Mouse (Mus musculus) mature B cell (primary cell): ENCODE results near the gene Ubox5.
"Not testable (repeated sequence)": the region's sequence is repeated elsewhere in the genome, so short reads cannot be mapped to it uniquely, and the experiment has no call there.

ENCODE experiments used
- in situ Hi-C: fragments of 300-500 bp; cut with MboI; formaldehyde crosslinking; loops from 2 replicates; pipeline ENCODE4 v1.14.3; 2019

Ubox5 gene

DNA sequence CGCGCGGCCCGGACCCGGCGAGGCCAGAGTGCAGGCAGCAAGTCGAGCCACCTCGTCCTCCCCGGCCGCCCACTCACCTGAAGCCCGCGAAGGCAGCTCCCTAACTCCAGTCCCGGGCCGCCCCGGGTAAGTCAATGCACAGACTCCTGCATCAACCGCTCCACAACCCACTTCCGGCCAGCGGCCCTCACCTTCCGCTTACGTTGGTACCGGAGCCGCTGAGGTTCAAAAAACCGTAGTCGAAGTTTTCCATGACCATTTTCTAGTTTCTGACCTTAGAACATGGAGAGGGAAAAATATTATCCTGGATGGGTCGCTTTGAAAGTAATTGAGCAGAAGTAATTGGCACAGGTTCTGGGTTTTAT, at the start of gene Ubox5, which contains the start of gene Fastkd5:
Ubox5 (minus strand) TSS at position 200 of the 365 bp plus-strand sequence.
Fastkd5 (minus strand) TSS at position 189 of the 365 bp plus-strand sequence.
- in situ Hi-C loops, result no loop called here

DNA sequence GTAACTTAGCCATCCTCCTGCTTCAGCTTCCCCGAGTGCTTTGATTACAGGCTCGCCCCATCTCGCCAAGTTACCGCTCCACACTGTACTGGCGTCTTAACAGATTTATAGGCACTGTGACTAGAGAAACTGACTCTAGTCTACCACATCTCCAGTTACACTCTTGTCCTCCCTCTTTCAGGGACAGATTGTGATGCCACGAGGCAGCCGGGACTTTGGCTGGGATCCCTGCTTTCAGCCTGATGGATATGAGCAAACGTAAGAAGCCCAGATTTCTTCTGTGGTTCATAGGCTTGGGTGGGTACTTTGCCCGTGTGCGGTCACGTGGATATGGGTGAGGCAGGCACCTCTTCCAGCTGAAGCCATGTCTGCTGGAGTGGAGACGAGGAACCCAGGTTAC, 49.3 kb upstream of the Ubox5 start:
- in situ Hi-C loops, result no loop called here

DNA sequence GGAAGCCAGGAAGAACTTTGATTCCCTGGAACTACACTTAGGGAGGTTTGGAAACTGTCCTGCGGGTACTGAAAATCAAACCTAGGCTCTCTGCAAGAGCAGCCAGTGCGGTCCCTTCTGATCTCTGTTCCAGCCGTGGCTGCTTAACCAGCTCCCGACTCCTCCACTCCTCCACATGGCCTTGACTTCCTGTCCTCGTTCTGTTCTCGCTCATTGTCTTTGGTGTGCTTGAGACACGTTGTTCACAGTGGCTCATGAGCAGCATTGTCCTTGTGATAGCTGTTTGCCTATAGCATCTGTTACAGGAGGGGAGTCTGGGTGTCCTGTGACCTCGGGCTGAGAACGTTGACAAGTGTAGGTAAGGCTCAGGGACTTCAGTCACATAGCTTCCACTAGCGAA, 47.4 kb upstream of the Ubox5 start:
- in situ Hi-C loops, result no loop called here

DNA sequence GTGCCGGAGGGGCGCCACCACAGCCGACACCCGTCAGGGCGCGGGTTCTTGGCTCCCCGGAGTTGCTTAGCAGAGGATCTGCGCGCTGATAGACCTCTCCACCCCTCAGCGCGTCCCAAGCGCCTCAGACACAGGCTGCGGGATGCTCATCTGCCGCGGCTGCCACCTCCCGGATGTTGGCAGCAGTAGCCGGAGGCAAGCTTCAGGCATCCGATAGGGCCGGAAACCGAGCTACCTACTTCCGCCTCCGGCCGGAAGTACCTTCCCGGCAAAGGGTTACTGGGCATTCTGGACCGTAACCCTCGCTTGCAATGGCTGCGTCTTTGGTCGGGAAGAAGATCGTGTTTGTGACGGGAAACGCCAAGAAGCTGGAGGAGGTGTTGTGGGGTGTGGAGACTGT, 37.7 kb upstream of the Ubox5 start, which contains the start of gene Itpa:
Itpa (plus strand) TSS at position 52 of the 400 bp plus-strand sequence.
- in situ Hi-C loops, result loop anchor here (25.0 kb wide), 1 partner anchor 380 kb away; the partner anchor contains the start of genes Ebf4 and Idh3b

DNA sequence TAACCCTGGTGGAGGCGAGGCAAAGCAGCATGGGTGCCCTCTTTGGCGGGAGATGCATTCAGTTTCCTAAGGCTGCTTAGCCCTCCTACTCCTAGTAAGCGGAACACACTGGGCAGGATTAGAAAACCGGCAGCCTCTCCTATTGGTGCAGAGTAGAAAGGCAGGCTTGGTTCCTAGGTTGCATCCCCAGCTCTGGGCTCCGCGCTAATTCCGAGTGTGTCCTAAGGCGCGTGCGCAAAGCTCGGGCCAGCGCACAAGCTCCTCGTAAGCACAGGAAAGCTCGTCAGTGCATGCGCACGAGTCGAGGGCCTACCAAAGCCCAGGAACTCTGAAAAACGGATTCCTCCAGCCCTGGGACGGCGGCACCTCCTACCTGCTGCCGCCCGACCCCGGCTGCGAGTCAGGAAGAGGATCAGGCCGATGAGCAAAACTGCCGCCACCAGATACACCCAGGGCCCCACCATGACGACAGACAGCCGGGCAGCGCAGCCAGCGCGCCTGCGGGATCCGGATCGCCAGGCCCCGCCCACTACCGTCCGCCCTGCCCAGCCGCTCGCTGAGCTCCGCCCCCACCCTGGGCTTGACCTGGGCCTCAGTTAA, 34.4 kb upstream of the Ubox5 start, which contains the start of gene Ddrgk1:
Ddrgk1 (minus strand) TSS at position 558 of the 600 bp plus-strand sequence.
- in situ Hi-C loops, result loop anchor here (25.0 kb wide), 1 partner anchor 377 kb away; the partner anchor contains the start of genes Ebf4 and Idh3b

DNA sequence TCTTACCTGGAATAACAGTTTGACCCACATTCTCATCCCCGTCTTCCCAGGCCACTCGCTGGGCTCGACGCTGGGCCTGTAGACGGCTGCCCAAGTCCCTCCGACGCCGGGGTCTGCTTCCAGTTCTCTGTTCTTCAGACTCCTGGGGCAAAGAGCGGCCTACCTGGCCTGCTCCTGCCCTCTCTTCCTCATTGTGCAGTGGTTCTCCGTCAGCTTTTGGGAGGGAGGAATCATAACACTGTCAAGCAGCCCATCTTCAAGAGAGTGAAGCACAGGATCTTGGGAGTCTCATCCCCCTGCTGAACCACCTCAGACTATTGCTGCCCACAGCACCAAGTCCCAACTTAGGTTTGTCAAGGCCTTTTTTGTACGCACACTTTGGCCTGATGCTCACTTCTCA, 33.5 kb upstream of the Ubox5 start:
- in situ Hi-C loops, result loop anchor here (25.0 kb wide), 1 partner anchor 376 kb away; the partner anchor contains the start of genes Ebf4 and Idh3b

DNA sequence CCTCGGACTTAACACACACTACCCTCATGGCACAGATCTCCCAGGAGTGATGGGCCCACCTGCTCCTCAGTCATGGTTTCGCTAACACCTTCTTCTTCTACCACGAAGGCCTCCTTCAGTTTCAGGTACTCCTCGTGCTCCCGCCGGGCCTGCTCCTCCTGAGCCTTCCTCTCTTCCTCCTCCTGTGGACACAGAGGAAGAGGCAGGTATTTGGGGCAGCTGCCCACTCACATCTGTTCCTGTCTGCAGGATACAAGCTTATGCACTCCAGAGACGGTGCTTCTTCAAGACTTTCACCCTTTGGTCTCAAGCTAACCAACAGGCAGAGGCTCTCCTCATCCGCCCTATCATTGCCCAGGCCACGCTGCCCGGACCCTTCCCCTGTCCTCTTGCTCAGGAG, 28.7 kb upstream of the Ubox5 start:
- in situ Hi-C loops, result loop anchor here (25.0 kb wide), 1 partner anchor 371 kb away; the partner anchor contains the start of genes Ebf4 and Idh3b

DNA sequence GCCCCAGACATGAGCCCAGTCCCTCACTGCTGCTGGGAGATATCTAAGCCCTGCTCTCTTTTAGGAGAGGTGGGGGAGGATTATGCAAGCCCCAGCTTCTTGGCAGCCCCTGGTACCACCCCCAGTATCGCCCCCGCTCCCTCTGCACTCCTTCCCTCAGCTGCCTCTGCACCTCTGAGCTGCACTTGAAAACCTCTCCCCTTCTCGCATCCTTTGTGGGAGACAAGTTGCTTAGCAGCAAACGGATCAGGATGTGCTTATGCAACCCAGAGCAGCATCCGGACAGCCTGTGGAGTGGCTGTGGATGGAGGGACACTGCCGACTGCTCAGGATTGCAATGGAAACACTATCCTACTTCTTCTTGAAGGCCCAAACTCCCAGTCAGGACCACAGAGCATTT, 27.7 kb upstream of the Ubox5 start:
- in situ Hi-C loops, result loop anchor here (25.0 kb wide), 1 partner anchor 370 kb away; the partner anchor contains the start of genes Ebf4 and Idh3b

DNA sequence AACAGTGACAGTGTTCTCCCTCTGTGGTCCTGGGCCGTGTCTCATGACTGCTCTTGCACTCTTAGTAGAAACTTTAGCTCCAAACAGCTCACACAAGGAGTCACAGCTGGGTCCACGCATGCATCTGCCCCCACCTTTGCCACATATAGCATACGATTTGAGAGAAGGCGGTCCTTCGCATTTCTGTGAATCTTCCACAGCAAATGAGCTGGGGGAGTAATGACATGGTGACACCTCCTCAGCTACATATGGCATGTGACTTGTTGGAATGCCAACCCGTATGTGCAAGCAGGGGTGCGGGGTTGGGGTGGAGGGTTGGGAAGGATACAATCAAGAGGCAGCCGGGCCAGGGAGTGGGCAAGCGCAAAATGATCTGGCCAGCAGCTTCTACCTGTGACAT, 26.7 kb upstream of the Ubox5 start:
- in situ Hi-C loops, result loop anchor here (25.0 kb wide), 1 partner anchor 369 kb away; the partner anchor contains the start of genes Ebf4 and Idh3b

DNA sequence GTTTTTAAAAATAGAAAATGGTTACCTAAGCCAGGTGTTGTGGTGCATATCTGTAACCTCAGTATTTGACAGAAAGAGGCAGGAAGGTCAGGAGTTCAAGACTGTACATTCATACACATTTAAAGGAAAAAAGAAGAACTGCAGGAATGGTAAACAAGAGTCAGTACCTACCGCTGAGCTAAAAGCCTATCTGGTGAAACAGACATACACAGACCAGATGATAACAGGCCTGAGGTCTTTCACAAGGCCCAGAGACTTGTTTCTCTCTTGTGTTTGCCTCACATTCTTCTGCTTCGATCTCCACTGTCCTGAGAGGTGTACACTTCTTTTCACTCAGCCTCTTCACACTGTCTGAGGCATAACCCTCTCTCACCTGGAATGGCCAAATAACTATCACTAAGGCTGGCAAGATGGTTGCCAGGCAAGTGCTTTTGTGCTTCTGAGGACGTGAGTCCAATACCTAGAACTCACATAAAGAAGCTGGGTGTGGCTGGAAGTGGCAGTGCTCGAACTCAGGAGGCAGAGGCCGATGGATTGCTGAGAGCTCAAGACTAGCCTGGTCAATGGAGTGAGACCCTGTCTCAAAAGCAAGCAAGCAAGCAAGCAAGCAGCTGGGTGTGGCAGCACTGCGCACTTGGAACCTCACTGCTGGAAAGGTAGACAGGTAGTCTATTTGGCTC, 26.0 kb upstream of the Ubox5 start:
- in situ Hi-C loops, result loop anchor here (25.0 kb wide), 1 partner anchor 368 kb away; the partner anchor contains the start of genes Ebf4 and Idh3b

DNA sequence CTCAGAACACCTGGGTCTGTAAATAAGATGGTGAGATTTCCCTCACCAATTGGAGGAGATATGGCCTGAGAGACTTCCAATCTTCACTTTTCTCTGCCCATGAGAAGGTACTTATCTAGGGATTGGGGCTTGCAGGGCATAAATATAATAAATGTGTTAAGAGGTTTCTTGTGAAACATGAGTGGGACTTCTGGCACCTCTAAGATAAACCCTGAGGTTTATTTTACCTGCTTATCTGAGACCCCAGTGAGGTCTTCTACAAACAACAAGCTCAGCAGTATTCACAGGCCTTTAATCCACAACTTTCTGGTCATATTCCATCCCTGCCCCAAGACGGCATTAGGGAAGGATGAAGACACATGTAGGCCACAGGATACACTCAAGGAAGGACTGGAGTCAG, 23.9 kb upstream of the Ubox5 start:
- in situ Hi-C loops, result loop anchor here (25.0 kb wide), 1 partner anchor 366 kb away; the partner anchor contains the start of genes Ebf4 and Idh3b

DNA sequence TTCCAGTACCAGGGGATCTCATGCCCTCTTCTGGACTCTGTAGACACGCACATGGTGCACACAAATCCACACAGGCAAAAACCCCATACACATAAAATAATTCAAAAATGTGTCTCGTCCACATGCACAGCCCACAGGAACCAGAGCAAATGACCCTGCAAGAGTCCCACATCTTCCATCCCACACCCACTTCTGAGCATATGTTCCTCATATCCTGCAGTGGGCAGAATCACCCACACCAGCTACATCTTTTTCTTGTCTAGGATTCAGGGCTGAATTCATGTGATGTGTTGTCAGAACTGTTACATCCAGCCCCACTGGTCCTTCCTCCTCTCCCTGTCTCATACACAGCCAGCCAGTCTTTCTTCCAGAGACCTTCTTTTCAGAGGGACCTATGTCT, 23.5 kb upstream of the Ubox5 start:
- in situ Hi-C loops, result loop anchor here (25.0 kb wide), 1 partner anchor 366 kb away; the partner anchor contains the start of genes Ebf4 and Idh3b

DNA sequence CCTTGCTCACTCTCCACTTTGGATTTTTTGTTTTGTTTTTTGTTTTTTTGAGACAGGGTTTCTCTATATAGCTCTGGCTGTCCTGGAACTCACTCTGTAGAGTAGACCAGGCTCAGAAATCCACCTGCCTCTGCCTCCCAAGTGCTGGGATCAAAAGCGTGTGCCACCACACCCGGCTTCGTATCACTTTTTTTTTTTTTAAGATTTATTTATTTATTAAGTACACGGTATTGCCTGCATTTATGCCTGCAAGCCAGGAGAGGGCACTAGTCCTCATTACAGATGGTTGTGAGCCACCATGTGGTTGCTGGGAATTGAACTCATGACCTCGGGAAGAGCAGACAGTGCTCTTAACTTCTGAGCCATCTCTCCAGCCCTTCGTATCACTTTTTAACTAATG, 19.2 kb upstream of the Ubox5 start:
- in situ Hi-C loops, result not testable (repeated sequence)

DNA sequence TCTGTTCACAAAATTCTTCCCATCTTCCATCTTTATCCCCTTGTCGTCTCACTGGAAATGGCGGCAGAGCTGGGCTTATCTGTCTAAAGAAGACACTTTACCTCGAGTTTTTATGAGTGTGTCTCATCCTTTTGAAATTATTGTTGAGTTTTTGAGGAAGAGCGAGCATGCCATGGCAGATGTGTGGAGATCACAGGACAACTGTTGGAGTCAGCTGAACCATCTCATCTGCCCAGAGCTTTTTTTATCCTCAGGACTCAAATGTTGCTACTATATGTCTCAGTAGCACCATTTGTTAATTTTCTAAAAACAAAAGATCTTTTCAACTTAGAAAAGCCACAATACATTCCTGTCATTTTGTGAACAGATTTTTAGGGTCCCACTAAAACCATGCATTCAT, 15.4 kb upstream of the Ubox5 start:
- in situ Hi-C loops, result no loop called here

DNA sequence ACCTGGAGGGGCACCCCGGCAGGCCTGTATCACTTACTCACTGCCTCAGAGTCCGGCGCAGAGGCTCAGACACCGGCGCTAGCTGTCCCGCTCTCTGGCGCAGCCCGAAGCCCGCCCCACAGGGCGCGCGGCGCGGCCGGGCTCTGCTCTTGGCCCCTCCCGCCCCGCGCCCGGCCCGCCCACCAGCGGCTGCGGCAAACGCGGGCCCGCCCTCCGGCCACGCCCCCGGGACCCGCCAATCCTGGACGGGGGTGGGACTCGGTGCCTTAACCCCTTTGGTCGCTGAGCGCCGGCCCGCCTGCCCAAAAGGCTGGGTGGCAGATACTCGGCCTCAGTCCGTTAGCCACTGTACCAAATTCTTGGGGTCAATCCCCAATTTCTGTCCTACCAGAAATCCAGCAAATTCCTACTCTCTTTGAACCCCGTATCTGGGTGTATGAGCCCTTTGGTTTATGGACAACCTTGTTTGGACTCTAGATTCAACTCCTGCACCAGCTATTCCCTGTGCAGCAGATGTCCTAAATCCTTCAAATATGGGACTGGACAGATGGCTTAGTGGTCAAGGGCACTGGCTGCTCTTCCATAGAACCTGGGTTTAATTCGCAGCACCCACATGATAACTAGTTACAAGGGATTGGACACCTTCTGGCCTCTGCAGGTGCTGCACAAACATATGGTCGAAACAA, 13.0 kb upstream of the Ubox5 start, which contains the start of gene Lzts3:
Lzts3 (minus strand) TSS at position 120 of the 686 bp plus-strand sequence.
- in situ Hi-C loops, result no loop called here

DNA sequence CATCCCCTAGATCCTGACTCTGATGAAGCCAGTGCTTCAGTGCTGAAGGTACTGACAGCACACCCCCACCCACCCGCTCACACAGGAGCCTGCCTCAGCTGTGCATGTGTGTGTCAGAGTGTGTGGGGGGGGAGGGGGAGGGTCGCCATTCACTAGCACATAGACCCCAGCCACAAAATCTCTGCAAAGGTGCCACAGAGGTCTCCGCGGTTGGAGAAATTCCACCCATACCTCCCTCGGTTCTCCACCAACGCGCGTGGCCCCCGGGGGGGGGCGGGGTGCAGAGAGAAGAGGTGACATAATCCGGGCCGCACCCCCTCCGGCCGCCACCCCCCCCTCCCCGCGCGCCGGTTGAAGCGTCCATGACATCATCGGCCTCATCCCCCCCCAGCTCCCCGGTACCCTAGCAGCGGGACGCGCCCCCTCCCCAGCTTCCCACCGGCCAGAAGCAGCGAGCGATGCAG, 12.4 kb upstream of the Ubox5 start:
- in situ Hi-C loops, result no loop called here

DNA sequence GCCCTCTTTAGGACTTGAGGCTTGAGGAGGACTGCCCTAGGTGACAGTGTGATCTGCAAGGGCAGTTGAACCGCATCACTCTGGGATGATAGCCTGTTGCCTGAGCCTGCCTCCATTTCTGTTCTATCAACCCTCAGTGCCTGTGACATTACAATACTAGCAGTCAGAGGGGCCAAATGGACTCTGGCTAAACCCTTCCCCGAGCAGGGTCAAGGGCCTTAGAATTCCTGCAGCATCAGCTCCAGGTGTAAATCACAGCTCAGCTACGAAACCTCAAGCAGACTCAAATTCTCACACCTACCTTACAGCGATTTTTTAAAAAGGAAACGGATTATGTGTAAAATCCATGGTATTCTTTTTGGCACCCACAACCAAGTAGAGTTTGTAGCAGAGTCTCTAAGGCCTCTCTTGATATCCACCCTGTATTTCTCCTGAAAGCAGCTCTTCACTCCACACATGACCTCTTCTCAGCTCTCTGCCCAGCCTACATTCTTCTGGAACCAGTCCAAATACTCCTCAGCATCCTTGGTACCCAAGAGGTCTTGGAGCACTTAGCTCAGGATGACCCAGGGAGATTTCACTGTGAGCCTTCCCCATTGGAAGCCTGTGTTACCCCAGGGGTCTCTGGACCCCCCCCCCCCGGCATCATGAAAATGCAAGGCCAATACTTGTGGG, 11.7 kb upstream of the Ubox5 start:
- in situ Hi-C loops, result no loop called here

DNA sequence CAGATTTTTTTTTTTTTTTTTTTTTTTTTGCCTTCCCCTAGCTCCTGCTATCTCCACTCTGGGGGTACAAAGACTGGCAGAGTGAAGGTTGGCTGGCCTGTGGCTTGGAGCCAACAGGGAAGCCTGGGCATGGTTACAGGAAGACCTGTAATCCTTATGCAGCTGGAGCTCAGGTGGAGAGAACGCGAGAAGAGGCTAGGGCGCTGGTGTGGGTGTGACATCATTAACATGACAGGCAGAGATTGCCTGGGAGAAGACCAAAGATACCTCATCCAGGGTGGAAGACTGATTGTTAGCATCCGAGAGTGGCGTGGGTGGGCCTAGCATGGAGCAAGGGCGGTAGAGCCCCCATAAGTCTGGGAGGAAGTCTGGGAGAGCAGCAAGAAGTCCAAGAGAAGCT, 9.4 kb upstream of the Ubox5 start:
- in situ Hi-C loops, result no loop called here

DNA sequence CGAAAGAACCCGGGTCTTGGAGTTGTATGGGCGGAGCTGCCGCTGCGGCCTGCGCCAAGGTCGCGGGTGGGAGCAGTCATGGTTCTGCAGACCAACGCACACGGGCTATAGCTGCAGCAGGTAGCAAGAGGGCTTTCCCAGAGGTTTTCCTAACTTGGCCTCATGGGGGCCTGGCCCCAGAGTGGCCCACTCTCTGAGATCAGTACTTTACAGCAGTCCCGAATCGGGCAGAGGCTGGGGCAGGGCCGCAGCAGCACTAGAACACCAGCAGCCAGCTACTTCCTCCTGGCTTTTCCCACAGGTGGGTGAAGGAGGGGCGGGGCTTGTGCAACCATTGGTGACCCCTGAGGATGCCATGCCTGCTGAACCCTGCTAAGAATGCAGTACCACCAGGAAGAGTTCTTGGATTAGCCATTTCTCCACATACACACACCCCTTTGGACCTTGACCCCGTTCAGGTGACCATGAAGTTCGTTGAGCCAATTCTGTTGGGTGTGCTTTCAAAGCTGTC, 8.3 kb upstream of the Ubox5 start:
- in situ Hi-C loops, result no loop called here

DNA sequence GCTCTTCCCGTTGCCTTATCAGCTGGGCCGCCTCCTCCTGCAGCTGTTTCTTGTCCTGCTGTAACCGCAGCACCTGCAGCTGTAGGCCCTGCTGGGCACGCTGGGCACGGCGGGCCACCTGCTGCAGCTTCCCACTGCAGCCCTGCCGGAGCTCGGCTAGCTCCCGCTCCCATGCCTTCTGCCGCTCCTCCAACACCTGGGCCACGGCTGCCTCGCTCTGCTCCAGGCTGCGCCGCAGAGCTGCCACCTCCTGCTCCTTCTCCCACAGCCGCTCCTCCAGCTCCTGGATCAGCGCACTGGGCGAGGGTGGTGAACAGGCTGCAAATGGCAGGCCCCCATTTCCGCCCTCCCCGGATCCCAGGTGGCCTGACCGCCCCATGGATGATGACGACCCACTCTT, 6.0 kb upstream of the Ubox5 start:
- in situ Hi-C loops, result no loop called here

DNA sequence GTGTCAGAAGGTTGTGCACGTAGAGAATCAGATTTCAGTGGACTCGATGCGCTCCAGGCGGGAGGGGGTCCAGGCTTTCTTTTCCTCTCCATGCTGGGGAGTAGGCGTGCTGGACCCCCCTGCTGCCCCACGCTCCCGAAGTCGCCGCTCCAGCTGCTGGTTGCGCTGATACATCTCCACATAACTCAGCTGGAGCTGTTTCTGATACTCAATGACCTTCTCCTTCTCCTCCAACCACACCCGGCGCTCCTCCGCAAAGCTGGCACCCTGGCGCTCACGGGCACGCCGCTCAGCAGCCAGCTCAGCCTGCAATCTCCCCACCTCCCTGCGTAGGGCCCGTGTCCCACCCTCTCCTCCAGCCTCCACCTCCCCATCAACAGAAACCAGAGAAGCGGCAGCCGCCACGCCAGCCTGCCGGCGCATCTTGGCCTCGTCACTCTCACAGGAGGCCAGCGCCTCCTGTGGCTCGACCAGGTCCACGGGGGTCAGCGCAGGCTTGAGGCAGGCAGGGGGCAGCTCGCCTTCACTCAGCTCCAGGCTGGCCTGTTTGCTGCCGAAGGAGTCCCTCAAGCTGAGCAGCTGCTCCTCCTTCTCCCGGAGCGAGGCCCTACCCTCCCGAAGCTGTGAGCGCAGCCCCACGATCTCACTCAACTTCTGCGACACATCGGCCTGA, 5.0 kb upstream of the Ubox5 start:
- in situ Hi-C loops, result no loop called here
